Mouse (Mus musculus) megakaryocyte, embryonic 14.5 days (primary cell): ENCODE measurements at regions not wholly inside any gene's neighbourhood (a gene's known extent, or its start where the extent isn't known, plus 50 kb on each side); places are given as distances from the start of the nearest gene placed in this dataset.
A peak's percentile ranks its signal among the peaks of the same experiment; 100 is the strongest.

Source experiments
- H3K27me3 ChIP-seq: replicated peaks from 2 replicates; pipeline ENCODE3; 2012; ENCODE audit warnings: inconsistent platforms
- H3K36me3 ChIP-seq: replicated peaks from 2 replicates; pipeline ENCODE3; 2012; ENCODE audit warnings: low read length, inconsistent platforms, mixed read lengths
- H3K4me1 ChIP-seq: 2 replicates; pipeline ENCODE4 v1.6.1; 2012; ENCODE audit warnings: inconsistent platforms
- H3K4me3 ChIP-seq: replicated peaks from 2 replicates; pipeline ENCODE3; 2012; ENCODE audit warnings: moderate library complexity, mild to moderate bottlenecking, inconsistent platforms
- H3K9me3 ChIP-seq: 2 replicates; pipeline ENCODE4 v1.6.1; 2012; ENCODE audit warnings: inconsistent platforms
- FLI1 ChIP-seq: IDR thresholded peaks from 2 replicates; pipeline ENCODE4 v1.6.1; 2012; ENCODE audit warnings: low read length, inconsistent platforms, mixed read lengths
- GATA1 ChIP-seq: IDR thresholded peaks from 3 replicates; pipeline ENCODE4 v1.6.1; 2012; ENCODE audit warnings: mixed read lengths, low read length, inconsistent platforms, borderline replicate concordance

DNA sequence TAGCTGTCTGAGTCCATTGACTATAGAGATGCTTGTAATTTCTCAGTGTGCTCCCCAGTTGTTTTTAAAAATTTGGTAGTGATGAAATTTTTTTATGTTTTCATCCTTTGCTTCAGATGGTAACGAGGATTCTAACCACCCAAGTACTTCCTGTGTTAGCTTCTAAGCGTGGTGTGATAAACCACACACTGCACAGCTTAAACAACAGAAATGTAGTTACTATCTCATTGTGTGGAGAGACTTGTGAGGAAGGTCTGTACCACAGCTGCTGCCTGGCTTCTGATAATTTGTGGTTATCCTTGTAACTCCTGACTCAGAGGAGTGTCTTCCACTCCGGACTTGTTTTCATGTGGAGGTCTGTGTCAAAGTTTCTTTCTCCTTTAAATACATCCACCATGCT lies 102.3 kb downstream of the Aldh8a1 start:
- TF ChIP-seq GATA1, result no peak
- no peak for TF ChIP-seq FLI1
- Histone ChIP-seq H3K27me3 (peaks cover 36% of the 10 kb centered on the region), H3K4me3 (peak overlapping the region; percentile 54), H3K36me3 (peaks cover 4% of the 10 kb centered on the region), H3K4me1 (peaks cover 31% of the 10 kb centered on the region), H3K9me3 (peaks cover 20% of the 10 kb centered on the region)

DNA sequence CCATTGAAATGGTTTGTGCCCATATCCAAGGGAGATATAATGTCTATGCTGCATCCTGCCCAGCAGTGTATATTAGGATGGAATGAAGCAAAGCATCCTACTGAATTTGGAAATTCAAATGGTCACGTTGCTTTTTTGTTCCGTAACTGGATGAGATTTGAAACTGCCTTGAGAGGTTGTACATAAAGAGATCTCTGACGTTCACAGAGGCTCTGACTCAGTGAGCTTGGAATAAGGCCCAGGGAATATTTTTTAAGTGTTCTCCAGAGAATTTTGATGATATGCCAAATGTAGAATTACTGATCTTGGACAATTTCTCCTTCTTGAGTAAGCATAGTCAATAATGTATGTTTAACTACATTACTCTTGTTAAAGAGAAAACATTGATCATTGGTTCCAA lies 104.2 kb downstream of the Aldh8a1 start:
- H3K4me3 ChIP-seq, result no peak overlapping the region
- peaks cover 4% of the 10 kb centered on the region for H3K36me3 ChIP-seq
- peaks cover 27% of the 10 kb centered on the region for H3K4me1 ChIP-seq
- TF ChIP-seq FLI1, result no peak
- no peak for TF ChIP-seq GATA1
- peaks cover 34% of the 10 kb centered on the region for H3K27me3 ChIP-seq
- H3K9me3 ChIP-seq, result peaks cover 20% of the 10 kb centered on the region

DNA sequence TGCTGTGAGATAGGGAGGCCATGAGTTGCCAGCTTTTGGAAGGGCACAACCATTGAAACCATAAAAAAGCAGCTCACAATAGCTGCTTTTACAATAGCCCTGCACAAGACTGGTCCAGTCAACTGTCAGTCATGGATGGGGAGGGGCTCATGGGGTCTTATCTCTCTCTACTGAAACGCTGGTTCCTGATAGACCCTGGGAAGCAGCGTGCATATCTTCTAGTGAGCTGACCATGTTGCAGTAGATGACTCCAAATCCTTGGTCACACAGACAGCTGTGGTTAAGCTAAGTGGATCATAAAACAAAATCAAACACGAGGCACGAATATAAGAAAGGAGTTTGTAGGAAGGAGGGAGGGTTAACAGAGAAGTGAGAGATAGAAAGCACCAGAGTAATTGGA lies 105.0 kb downstream of the Aldh8a1 start:
- Histone ChIP-seq H3K9me3 (peaks cover 20% of the 10 kb centered on the region), H3K27me3 (peaks cover 28% of the 10 kb centered on the region), H3K4me3 (no peak overlapping the region), H3K36me3 (peaks cover 4% of the 10 kb centered on the region), H3K4me1 (peaks cover 25% of the 10 kb centered on the region)
- TF ChIP-seq GATA1 (no peak), FLI1 (no peak)

DNA sequence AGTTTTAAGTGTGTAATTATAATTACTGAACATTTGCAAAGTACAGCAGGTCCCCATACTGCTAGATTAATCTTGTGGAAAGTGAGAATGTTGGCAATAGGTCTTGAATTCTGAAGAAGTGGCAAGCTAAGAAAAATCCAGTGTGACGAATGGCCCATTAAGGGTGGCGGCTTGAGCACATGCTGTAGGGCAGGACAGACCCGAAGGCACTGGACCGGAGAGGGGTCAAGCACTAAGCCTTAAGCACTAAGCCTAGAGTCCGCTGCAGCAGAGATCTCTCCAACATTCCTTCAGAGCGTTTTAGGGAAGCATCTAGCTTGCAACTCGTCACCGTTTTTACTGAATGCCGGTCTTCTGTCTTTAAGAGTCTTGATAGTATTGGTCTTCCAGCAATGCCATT lies 105.6 kb downstream of the Aldh8a1 start:
- peaks cover 4% of the 10 kb centered on the region for H3K36me3 ChIP-seq
- H3K27me3 ChIP-seq, result peaks cover 27% of the 10 kb centered on the region
- TF ChIP-seq GATA1 (no peak), FLI1 (no peak)
- peaks cover 23% of the 10 kb centered on the region for H3K4me1 ChIP-seq
- no peak overlapping the region for H3K4me3 ChIP-seq
- H3K9me3 ChIP-seq, result peaks cover 20% of the 10 kb centered on the region

DNA sequence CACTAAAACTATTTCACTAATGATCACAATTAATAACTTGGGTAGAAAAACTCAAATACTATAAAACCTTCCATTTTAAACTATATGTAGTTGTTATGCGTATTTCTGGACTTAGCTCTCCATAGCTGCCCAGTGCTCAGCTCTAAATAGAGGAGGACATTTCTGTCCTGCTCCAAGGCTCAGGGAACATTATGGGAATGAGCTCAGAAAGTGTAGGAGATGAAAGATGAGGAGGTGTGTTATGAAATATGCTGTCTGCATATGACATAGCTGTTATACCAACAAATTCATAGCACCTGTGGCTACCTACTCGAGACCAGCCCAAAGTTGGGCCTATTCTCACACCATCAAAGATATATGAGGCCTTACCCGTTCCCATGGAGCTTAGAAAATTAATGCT lies 106.3 kb downstream of the Aldh8a1 start:
- H3K4me1 ChIP-seq, result peaks cover 15% of the 10 kb centered on the region
- peaks cover 20% of the 10 kb centered on the region for H3K9me3 ChIP-seq
- peaks cover 4% of the 10 kb centered on the region for H3K36me3 ChIP-seq
- TF ChIP-seq GATA1 (no peak), FLI1 (no peak)
- H3K4me3 ChIP-seq, result no peak overlapping the region
- H3K27me3 ChIP-seq, result peaks cover 31% of the 10 kb centered on the region

DNA sequence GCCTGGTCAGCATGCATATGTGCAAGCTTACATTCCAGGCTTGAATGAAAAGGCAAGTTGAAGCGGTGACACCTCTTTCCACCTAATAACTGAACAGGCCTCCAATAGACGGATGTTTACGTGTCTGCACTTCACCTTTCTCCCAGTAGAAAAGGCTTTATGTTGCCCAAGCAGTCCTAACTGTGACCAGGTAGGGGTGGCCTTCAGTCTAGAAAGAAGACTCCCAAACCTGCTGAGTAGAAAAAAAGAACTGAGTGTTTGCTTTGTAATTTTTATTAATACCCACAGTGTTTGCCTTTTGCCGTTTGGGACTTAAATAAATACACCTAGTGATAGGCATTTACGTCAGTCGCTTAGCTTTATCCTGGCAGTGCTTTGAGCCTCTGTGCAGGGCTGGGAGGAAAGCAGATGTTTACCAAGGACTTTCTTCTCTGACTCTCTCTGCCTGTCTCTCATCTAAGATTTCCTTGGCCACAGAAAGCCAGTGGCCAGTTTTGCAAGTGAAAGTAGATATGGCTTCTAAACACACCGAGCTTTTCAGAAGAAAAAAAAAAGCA lies 104.5 kb upstream of the 1700020N01Rik start:
- Histone ChIP-seq H3K27me3 (peaks cover 30% of the 10 kb centered on the region), H3K4me1 (no peaks in the 10 kb centered on the region), H3K4me3 (no peak overlapping the region), H3K36me3 (no peaks in the 10 kb centered on the region), H3K9me3 (no peaks in the 10 kb centered on the region)
- TF ChIP-seq GATA1 (no peak), FLI1 (no peak)

DNA sequence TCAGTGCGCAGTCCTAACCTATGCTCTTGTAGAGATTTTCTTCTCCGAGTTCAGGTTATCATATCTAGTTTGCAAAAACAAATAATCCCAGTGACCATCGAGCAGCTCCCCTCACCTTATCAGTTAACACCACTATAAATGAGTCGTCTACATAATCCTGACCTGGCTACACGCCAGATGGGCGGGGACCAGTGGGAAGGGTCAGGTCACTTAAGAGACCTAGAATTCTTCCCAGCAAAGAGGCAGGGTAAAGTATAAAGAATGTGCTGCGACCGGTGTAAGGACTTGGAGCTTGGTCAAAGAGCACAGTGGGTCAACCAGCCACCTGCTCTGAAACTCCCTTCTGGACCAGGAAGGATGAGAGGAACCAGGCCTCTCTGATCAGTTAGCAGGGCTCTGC lies 102.0 kb upstream of the 1700020N01Rik start:
- Histone ChIP-seq H3K27me3 (peaks cover 30% of the 10 kb centered on the region), H3K4me1 (no peaks in the 10 kb centered on the region), H3K4me3 (no peak overlapping the region), H3K9me3 (no peaks in the 10 kb centered on the region), H3K36me3 (no peaks in the 10 kb centered on the region)
- no peak for TF ChIP-seq FLI1
- TF ChIP-seq GATA1, result no peak

DNA sequence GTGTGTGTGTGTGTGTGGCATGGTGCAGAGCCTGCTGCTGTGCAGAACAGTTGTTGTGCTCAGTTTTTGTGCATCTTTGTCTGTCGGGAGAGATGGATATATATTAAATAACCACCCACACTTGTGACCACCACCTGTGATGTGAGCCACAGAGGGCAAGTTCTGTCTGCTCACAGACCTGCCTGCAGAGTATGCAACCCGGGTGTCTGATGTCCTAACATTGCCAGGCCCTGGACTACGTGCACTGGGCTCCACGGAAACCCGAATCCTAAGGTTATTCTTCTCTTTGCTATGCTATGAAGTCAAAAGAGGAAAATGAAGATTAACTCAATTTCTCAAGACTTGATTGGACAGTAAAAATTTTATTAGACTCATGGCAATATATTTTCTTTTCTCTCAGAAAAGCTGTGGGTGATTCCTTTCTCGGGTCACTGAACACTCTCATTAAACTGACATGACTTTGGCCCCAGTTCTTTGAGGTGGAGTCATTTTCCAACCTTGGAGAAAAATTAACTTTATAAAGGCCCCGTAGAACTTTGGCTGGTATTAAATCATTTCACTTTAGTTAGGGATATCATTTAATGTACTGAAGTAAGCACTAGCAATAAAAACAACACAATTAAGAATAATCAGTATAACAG lies 100.6 kb upstream of the 1700020N01Rik start:
- Histone ChIP-seq H3K27me3 (peaks cover 25% of the 10 kb centered on the region), H3K9me3 (no peaks in the 10 kb centered on the region), H3K36me3 (no peaks in the 10 kb centered on the region), H3K4me3 (no peak overlapping the region), H3K4me1 (no peaks in the 10 kb centered on the region)
- TF ChIP-seq GATA1, result no peak
- no peak for TF ChIP-seq FLI1

DNA sequence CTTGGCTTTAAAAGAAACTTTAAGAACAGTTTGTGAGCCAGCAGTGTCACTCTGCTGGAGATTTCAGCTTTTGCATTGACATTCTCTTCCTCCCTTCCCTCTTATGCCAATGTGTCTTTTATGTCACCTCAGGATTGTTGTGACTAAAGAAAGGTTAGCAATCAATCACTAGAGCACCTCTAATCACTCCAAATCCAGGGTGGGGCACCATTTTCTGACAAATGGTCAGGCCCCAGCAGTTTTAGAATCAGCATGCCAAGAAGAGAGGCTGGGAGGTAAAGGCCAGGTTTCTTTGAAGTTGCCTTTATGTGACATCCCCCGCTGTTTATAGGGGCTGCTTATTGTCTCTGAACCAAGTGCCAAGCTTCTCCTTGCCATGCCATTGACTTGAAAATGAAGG lies 98.4 kb upstream of the 1700020N01Rik start:
- Histone ChIP-seq H3K36me3 (no peaks in the 10 kb centered on the region), H3K27me3 (peaks cover 13% of the 10 kb centered on the region), H3K4me3 (no peak overlapping the region), H3K4me1 (no peaks in the 10 kb centered on the region), H3K9me3 (no peaks in the 10 kb centered on the region)
- TF ChIP-seq GATA1 (no peak), FLI1 (no peak)

DNA sequence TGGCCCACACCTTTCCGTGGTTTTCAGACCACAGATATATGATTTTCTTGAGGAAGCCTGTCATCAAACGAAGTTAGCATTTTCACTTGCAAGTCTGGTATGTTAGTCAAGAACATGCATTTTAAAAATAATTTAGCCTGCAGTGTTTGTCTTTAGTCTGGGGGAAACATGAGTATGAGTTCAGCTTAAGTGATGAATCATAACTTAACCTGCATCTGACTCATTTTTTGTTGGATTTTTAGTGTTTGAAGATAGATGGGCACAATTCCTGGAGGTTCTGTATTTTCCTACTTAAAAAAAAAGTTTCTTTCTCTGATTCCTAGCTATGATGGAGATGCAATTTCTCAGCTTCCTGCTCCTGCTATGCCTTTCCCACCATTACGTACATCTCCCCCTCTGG lies 95.8 kb upstream of the 1700020N01Rik start:
- TF ChIP-seq FLI1, result no peak
- TF ChIP-seq GATA1, result no peak
- Histone ChIP-seq H3K4me3 (no peak overlapping the region), H3K4me1 (peaks cover 6% of the 10 kb centered on the region), H3K9me3 (no peaks in the 10 kb centered on the region), H3K27me3 (peaks cover 9% of the 10 kb centered on the region), H3K36me3 (no peaks in the 10 kb centered on the region)

DNA sequence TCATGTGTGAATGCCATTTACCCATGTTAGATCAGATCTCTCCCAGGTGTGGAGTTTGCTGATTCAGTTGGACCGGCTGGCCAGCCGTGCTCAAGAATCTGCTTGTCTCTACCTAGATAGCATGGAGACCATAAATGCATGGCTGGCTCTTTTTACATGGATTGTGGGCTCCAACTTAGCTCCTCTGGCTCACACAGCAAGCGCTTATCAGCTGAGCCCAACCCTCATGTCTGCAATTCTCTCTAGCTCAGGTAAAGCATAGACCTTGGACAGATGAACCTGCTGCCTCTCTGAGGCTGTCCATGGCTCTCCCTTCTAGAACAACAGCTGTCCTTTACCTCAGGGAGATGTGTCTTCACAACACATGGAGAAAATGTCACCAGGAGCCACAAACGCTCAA lies 94.8 kb upstream of the 1700020N01Rik start:
- TF ChIP-seq GATA1 (no peak), FLI1 (no peak)
- H3K27me3 ChIP-seq, result peaks cover 9% of the 10 kb centered on the region
- no peaks in the 10 kb centered on the region for H3K36me3 ChIP-seq
- peaks cover 11% of the 10 kb centered on the region for H3K4me1 ChIP-seq
- no peak overlapping the region for H3K4me3 ChIP-seq
- H3K9me3 ChIP-seq, result no peaks in the 10 kb centered on the region
